Mouse (Mus musculus): ENCODE measurements around the gene Far1. TPM values are rescaled to one million over a fixed set of nuclear protein-coding genes. Genes with fewer than 3 reads are reported as not detected.

Gene Far1
- total RNA-seq (2022), result 100 to 1,000 TPM; 107 to 116 (median 111) TPM

DNA sequence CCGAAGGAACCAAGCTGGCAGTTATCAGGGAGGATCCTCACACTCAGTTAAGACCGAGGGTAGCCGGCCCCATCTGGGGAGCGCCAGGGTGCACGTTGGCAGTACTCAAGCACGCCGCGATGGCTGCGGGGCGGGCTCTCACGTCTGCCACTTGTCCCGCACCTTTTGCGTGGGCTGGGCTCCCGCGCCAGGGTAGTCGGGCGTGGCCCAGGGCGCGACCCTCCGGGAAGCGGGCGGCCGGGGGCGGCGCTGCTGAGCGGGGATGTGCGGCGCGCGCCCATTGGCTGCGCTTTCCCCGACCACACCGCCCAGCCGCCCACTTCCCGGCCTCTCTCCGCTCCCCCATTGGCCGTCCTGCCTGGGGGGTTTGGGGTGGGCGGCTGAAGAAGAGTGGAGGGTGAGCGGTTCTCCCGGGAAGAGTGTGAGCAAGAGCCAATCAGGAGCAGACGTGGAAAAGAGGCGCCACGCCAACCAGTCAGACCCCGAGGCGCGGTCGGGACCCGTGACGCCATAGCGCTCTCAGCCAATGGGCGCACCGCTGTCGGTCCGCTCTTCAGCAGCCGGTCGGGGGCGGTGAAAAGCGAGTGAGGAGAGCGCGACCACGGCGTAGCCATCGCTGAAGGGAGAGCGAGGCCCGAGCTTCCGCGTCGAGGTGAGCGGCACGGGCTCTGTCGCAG, at the start of gene Far1:
Gene Far1 (plus strand): TSS at position 549 of the 677 bp plus-strand sequence.
- peak; percentile 96 to 99 for DNase-seq (ENCODE audit: low spot score in 2 of 2)

DNA sequence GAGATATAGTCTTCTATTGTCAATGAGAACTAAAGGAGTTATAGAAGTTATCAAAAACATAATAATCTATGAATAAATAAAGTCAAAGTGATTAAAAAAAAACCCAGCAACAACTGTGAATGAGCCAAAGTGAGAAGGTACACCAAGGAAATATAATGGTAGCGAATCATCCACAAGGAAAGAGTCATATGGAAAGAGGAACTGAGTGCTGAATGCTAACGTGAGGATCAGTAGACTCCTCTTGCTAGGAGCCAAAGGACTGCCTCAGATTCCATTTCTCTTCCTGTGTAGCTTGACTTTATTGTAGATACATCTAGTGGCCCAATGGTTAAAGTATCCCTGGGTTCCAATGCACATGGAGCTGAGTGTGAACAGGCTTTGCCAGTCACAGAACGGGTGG, 45.3 kb upstream of the Far1 start:
- no peak for DNase-seq (ENCODE audit: low spot score in 2 of 2)

DNA sequence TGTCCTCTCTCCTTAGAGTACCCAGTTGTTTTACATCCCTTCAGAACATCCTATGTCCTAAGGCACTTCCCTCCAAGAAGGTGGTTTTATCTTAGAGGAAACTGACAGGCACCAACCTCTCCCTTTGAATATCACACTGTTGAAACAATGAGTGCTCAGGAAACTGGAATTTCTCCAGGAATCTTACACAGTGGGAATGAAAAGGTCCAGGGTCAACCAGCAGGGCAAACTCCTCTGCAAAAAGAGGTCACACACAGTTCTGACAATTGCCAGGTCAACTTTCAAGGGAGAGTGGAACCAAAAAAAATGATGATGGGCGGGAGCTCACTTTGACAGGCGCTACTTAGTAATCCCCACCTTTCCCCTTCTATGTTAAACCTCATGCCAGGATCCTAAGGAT, 43.0 kb upstream of the Far1 start:
- DNase-seq (ENCODE audit: low spot score in 2 of 2), result no peak

GRCm38 (mm10) chr7:113471653-113472052, 42.0 kb upstream of the Far1 start:
- no peak for DNase-seq (ENCODE audit: low spot score in 2 of 2)

- DNase-seq (ENCODE audit: low spot score in 2 of 2), result no peak
These were observed 17.8 kb upstream of the Far1 start for GRCm38 (mm10) chr7:113495792-113496191.

DNA sequence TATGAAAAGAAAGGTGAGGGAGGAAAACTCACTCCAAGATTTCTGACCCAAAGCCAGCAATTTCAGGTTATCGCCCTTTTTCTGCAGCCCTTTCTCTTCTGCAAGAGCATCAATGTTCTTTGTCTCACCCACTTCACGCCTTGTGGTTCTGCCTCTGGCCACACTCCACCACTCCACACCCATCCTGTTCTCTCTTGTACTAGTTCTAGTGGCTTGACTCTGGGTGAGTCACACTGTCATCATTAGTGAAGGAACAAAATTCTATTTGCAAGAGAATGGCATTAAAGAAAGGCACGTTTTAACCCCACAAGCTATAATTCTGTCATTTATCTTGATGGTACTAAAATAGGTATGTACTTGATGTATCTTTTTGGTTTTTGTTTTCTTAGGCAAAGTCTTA, 15.2 kb upstream of the Far1 start:
- no peak for DNase-seq (ENCODE audit: low spot score in 2 of 2)

GRCm38 (mm10) chr7:113499821-113500220, 13.8 kb upstream of the Far1 start:
- DNase-seq (ENCODE audit: low spot score in 2 of 2), result no peak

DNA sequence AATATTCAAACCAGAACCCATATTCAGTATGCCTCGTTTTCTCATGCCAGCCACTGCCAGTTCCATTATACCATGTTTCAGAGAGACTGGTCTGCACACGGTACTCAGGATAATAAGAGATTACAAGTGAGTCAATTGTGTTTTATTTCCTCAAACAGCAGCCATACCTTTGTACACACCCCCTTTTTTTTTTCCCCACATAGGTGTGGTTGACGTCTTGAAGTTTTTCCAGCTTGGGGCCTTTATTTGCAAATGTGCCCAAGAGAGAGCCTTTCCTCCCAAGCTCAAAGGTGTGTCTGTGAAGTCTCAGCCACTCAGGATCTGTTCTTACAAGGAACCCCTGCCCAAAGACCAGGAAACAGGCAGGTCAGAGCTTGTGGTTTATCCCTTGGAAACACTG, 11.2 kb upstream of the Far1 start:
- no peak for DNase-seq (ENCODE audit: low spot score in 2 of 2)

GRCm38 (mm10) chr7:113505047-113505446, 8.6 kb upstream of the Far1 start:
- no peak for DNase-seq (ENCODE audit: low spot score in 2 of 2)

GRCm38 (mm10) chr7:113505516-113506045, 8.1 kb upstream of the Far1 start:
- DNase-seq (ENCODE audit: low spot score in 2 of 2), result no peak

DNA sequence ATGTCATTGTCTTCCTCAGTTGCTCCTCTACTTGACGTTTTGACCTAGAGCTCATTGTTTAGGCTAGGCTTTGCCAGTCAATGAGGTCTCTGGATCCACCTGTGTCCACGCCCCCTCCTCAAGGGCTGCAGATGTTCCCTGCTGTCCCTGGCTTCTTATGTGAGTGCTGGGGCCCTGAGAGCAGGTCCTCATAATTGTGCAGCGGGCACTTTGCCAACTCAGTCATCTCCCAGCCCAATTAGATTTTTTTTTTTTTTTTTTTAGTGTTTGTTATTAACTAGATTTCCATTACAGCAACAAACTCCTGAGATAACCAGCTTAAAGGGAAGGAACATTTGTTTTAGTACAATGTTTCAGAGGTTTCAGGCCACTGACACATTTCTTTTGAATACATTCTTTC, 5.8 kb upstream of the Far1 start:
- DNase-seq (ENCODE audit: low spot score in 2 of 2), result no peak

GRCm38 (mm10) chr7:113511396-113511795, 2.2 kb upstream of the Far1 start:
- DNase-seq (ENCODE audit: low spot score in 2 of 2), result no peak

- DNase-seq (ENCODE audit: low spot score in 2 of 2), result no peak
These were observed 928 bp upstream of the Far1 start for GRCm38 (mm10) chr7:113512527-113513285.

GRCm38 (mm10) chr7:113513963-113514649, 472 bp downstream of the Far1 start:
- DNase-seq (ENCODE audit: low spot score in 2 of 2), result peak; percentile 5 to 10

DNA sequence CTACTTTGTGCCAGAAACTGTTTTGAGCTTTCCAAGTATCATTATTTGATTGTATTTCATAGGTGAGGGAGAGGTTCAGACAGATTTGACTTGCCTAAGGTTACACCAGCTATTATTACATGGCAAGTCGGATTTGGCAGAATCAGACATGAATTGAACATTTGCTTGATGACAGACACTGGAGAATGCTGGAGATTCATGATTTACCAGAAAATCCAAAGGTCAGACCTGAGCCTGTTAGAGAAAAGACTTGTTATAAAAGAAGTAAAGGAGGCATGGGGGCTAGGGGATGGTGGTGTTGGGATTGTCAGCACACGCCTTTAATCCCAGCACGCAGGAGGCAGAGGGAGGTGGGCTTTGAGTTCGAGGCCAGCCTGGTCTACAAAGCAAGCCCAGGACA, 2.2 kb downstream of the Far1 start:
- DNase-seq (ENCODE audit: low spot score in 2 of 2), result no peak

DNA sequence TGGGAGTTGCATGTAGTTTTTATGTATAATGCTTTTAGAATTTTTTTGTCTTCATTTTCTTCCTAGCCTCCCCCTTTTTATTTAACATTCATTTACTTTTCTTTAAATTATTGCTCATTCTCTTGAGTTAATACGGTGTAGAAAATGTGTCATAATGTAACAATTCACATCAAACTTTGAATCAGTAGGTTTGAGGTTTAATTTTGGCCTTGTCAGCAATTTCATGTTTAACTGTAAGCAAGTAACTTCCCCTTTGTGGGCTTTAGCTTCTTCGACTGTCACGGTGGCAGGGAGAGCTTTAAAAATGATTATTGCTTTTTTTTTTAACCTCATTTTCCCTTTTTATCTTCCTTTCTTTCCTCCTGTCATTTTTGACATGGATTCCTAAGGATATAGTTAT, 4.8 kb downstream of the Far1 start:
- DNase-seq (ENCODE audit: low spot score in 2 of 2), result no peak

- no peak for DNase-seq (ENCODE audit: low spot score in 2 of 2)
These were observed 5.3 kb downstream of the Far1 start for GRCm38 (mm10) chr7:113518961-113519360.

GRCm38 (mm10) chr7:113543158-113543557, 29.5 kb downstream of the Far1 start:
- no peak for DNase-seq (ENCODE audit: low spot score in 2 of 2)

GRCm38 (mm10) chr7:113551742-113552463, 38.3 kb downstream of the Far1 start:
- no peak for DNase-seq (ENCODE audit: low spot score in 2 of 2)

DNA sequence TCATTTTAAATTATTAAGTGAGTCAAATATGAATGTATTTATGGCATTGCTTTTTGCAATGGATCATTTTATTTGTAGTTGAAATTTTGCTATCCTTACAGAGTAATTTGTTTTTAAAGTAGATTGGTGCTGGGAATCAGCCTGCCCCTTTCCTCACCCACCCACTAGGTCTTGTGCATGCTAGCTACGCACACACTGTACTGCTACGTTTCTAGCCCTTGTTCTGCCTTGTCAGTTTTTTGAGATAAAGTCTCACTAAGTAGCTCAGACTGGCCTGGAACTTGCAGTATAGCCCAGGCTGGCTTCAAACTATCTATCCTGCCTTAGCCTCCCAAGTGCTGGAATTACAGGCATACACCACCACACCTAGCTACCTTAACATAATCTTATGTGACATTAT, 38.9 kb downstream of the Far1 start:
- no peak for DNase-seq (ENCODE audit: low spot score in 2 of 2)

DNA sequence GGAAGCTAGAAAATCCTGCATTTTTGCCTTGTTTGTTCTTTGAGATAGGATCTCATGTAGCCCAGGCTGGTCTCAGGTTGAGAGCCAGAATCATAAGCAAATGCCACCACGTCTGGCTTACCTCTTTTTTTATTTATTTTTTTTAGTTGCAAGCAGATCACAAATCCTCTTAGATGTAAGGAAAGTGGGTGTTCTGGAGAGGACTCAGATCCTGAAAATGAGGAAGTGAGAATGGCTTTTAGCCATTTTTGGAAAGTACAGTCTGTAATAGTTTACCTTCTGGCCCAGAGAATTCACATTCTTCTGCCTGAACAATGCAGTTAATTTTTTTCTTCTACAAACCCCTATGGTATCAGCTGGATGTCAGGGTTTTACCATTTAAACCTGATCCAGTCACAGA, 42.5 kb downstream of the Far1 start:
- no peak for DNase-seq (ENCODE audit: low spot score in 2 of 2)

- no peak for DNase-seq (ENCODE audit: low spot score in 2 of 2)
These were observed 53.3 kb downstream of the Far1 start for GRCm38 (mm10) chr7:113566892-113567291.

All from left cerebral cortex, adult 8-10 months (tissue).